11 mouse cellular contexts compared by ENCODE assay signal in the genomic region with DNA sequence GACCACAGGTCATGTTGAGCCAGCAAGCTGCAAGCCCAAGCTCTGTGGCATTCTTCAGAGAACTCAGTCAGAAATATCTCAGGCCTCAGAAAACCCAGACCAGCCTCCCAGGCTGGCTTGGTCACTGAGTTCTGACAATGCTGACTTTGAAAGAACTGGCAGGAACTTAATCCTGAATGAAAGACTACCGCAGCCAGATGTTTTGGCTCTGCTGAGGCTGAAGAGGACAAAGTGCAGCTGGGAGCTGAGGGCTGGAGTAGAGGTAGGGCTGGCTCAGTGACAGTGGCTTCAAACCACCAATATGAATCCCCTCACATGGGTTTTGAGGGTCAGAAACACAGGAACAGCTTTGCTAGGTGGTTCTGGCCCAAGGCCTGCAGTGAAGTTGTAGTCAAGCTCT.
DNase-seq lines count a peak whose midpoint lies in the region.
"Had no signal": no experiment of that assay in that cellular context is flagged by ENCODE, and none has a peak within 500 bp of the region (broad histone marks: within the 10 kb centered on the region; RNA-seq: fewer than 3 reads in every experiment).

No protein-coding gene starts in this region.

- DNase-seq in kidney, adult 9 months = peak; percentile 30
- DNase-seq in kidney, postnatal 10 days = no peak
- DNase-seq in adipocyte (ENCODE audit: low spot score) = peak; percentile 77
- peak; percentile 98 for DNase-seq in fibroblast of lung, adult 2 months (ENCODE audit: low read depth)
- DNase-seq in lung, postnatal 10 days = peak; percentile 57
- no peak for DNase-seq in testis, postnatal 10 days (ENCODE audit: low spot score)
- DNase-seq in embryo, embryonic 11 days = no peak
- DNase-seq: adrenal gland, postnatal 25 days; forebrain, postnatal 0 days; midbrain, embryonic 14.5 days; spleen, adult 18-20 months had no signal

Comparison
In these comparisons a context has a peak if more than half of its experiments do, and no peak if none do; other contexts are left out.
1. DNase-seq: peak in kidney, adult 9 months (single experiment), adipocyte (single experiment), fibroblast of lung, adult 2 months (single experiment) and lung, postnatal 10 days (single experiment); none in kidney, postnatal 10 days (single experiment), testis, postnatal 10 days (single experiment) and embryo, embryonic 11 days (single experiment).